Mouse (Mus musculus) CH12F3 (cell line): Measurements from ENCODE around the gene Gm20388.
"Not testable (repeated sequence)": the region's sequence is repeated elsewhere in the genome, so short reads cannot be mapped to it uniquely, and the experiment has no call there.

Experiments used
- in situ Hi-C: fragments of 300-500 bp; cut with MboI; formaldehyde crosslinking; loops from 2 replicates; pipeline ENCODE4 v1.14.3; 2020; ENCODE audit warnings: low sequenced_read_pairs

Gm20388 gene

DNA sequence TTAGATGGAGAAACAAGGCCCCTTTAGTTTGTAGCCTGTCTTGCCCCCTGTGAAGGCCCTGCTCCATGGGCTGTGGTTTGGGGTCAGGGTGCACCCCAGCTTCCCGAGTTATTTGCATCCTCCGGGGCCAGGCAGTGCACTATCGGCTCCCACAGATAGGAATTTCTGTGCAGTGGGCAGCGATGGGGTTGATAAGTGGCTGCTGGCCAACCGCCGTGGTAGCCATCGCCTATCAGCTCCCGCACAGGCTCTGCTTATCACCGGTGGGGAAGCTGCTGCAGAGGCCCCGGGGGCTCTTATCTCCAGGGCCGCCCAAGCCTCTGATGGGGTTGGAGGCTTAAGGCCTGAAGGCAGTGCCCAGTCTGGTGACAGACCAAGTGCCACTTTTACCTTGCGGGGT lies 2398.6 kb downstream of the Gm20388 start:
- in situ Hi-C loops, result no loop called here

DNA sequence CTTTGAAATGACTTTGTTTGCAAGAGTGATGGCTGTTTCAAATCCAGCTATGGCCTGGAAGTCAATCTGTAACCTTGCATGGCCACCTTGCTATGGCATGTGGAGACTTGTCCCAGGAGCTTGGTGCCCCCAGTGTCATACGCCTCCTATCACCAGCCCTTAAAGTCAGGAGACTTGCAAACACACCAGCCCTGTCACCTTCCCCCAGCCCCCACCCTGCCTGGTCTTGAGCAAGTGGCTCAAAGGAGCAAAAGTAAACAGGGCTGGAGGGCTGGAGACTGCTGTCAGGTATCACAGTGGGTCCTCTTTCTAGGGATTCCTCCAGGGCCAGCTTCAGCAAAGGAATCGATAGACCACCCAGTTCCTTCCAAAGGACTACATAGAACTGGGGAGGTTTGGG lies 2400.5 kb downstream of the Gm20388 start:
- in situ Hi-C loops, result no loop called here

DNA sequence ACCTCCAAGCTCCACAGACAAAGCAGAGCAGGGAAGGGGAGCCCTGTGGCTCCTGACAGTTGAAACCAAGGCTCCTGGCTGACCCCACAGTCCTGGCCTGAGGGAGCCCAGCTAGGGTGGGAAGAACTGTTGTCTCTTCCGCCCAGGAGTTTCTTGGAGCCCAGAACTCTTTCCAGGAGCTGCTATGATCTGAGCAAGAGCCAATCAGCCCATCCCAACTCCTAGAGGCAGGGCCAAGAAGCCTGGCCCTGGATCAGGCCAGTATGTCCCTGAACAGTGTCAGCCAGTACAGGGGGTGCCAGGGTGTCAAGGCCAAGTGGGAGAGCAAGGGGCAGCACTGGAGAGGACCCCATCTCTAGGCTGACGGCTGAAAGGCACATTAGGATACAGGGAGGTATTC lies 2401.9 kb downstream of the Gm20388 start:
- in situ Hi-C loops, result no loop called here

DNA sequence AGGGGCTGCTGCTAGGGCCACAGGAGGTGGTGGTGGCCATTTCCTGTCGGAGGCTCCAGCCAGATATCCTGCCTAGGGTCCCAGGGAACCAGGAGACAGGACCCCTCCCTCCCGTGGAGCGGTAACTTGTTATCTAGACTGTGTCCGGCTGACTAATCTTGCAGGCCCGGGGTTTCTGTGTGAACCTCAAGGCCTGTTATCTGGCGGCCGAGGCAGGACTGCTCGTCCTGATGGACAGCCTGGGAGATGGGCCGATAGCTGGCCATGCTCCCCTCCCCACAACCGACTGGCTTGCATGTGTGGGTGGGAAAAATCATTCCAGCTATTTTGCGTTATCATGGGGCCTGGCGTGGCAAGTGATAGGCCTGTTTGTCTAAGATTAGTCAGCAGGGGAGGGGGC lies 2402.7 kb downstream of the Gm20388 start:
- in situ Hi-C loops, result no loop called here

DNA sequence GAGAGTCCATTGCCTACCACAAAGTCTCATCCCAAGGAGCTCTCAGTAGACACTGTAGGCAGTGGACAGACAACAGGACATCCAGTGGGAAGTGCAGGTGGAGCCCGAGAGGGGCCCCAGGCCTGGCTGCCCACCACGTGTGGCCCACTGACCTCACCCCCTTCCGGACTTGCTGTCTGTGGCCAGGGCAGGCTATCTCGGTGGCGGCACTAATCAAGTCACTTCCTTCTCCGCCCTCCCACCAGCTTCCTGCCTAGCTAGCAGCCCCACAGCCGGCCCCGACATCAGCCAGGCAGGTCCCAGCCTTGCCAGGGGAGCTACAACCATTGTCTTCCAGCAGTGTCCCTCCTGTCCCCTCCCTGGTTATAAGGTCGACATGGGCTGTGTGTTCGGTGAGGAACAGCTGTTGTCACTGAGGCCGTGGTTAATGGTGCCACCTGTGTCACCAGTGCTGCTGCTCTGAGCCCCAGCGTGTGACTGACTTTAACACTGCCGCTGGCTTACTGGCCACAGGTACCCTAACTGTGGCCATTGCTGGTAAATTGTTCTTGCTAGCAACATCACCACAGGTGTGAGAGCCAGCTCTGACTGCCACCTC lies 2404.4 kb downstream of the Gm20388 start:
- in situ Hi-C loops, result no loop called here

DNA sequence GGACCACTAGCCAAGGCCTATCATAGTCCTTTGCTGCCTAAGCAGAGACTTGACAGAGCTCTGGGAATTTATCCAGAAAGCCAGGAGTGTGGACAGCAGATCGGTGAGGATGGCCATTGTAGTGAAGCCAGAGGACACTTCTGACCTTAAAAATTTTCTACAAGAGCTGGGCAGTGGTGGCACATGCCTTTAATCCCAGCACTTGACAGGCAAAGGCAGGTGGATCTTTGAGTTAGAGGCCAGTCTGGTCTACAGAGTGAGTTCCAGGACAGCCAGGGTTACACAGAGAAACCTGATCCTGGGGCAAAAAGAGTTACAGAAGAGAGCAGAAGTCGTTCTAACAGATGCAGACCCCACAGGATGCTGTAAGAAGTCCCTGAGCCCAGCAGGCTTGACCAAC lies 2405.8 kb downstream of the Gm20388 start:
- in situ Hi-C loops, result no loop called here

DNA sequence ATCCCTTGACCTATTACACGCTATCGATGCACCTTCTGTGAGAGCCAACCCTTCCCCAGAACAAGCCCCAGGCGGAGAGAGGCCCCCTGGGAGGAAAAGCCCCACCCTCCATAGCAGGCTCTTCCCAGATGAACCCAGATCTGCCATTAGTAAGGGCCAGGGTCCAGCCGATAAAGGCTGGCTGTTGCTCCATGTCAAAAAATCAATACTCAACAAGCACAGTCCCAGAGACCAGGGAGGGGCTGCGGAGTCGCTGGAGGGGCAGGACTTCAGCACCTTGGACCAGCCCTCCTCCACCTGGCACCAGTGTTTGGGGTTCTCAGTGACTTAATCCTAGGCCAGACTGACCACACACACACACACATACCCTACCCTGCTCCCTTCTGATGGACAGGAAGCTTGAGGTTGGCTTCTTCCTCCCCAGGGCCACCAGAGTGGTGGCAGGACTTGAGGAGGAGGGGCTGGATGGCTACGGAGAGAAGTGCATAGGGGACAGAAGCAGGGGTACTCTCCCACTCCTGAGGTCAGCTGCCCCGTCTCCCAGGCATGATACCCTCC lies 2407.4 kb downstream of the Gm20388 start:
- in situ Hi-C loops, result no loop called here

DNA sequence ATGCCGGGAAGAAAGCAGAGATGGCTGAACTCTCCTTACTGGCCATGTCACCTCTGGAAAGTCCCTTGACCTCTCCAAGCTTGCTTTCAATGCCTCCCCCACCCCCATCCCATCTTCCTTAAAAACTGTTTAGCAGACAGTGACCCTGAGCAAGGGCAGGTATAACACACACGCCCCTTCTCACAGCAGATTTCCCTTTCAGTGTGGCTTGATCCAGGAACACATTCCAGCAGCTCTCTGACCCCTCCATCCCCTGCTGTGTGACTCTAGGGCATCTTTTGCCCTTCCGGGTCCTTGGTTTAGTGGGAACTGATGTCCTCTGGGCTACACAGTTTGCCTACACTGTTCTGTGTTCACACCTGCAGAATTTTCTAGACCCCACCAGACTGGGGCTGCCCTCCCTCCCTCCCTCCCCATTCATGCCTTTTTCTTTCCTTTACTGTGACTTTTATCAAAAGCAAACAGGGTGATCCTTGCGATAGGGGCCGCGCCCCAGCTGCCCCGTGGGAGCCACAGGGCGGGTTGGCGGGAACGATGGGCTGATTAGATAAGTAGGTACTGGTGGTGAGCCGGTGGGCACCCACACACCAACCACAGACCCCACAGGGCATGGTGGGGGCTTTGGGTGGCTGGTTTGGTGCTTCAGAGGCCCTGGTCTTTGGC lies 2408.5 kb downstream of the Gm20388 start:
- in situ Hi-C loops, result no loop called here

DNA sequence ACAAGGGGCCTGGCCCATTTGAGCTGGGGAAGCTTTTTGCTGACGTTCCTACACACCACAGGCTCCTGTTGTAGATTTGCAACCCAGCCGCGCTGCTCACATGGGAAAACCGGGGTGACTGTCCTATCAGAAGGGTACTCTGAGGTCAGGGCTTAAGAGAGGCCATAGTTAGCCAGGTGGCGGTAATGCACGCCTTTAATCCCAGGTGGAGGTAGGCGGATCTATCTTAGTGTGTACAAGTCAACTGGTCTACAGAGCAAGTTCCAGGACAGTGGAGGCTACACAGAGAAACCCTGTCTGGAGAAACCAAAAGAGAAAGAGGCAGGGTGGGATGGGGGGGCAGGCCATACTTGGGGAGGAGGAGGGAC lies 2409.1 kb downstream of the Gm20388 start:
- in situ Hi-C loops, result no loop called here

DNA sequence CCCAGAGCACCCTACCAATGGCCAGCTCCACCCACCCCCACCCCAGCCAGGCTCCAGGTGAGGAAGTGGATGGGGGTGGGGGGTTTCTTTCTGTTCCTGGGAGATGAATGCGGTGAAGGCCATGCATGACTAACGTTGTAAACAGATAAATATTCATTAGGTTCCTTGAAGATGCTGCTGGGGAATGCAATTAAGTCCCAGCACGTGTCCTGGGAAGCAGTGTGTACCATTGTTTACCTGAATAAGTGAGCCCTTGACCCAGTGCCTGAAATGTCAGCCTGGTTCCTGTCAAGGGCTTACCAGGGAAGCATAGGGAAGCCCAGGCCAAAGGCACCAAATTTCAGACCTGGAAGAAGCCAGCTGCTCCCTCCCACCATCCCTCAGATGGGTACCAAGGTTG lies 2409.9 kb downstream of the Gm20388 start:
- in situ Hi-C loops, result no loop called here

DNA sequence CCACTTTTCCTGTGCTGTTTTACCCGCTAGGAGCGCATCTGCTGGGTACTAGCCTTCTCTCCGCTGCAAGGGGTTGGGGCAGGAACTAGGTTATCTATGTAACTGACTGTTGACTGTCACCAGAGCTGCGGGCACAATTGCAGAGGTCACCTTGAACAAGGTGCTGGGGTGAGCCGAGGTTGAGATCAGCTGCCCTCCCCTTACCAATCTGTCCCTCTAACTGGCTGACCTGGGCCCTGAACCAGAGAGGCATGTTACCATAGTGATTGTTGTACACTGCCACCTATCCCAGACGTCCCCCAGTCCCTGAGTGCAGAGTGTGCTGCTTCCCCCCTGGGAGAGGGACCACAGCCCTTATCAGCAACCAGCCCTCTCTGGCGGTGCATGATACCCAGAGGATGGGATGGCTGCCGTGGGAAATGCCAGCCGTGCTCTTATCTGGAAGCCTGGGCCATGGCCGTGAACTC lies 2410.8 kb downstream of the Gm20388 start:
- in situ Hi-C loops, result no loop called here

DNA sequence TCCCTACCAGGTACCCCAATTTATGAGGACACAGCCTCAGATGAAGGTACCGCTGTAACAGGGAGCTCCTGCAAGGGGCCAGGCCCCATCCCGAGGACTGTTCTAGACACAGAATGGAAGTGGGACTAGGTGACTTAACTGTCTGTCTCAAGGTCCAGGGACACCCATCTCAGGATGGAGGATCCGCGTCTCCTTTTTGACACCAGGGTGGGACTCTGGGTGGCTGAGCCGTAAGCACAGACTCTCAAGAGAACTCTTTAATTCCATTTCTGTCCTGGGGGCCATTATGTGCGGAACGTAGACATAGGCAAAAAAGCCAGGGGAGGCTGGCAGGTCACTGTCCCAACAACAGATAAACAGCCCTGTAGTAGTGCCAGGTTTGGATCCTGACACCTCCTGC lies 2411.5 kb downstream of the Gm20388 start:
- in situ Hi-C loops, result no loop called here

DNA sequence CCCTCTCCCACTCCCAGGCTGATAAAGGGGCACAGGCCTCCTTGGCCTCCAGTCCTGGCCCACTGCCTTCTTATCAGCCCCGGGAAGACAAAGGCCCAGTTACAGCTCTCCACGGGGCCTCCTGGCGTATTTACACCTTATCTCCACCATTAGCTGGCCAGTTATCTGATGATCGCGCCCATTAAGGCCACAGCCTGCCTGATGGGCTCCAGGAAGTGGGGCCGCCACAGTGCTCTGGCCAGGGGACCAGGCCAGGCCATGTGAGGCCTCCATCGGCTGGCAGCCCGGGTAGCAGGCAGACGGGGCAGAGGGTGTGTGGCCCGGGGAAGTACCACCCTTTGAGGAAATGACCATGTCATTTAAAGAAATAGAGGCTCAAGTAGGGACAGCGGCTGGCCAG lies 2412.2 kb downstream of the Gm20388 start:
- in situ Hi-C loops, result no loop called here

DNA sequence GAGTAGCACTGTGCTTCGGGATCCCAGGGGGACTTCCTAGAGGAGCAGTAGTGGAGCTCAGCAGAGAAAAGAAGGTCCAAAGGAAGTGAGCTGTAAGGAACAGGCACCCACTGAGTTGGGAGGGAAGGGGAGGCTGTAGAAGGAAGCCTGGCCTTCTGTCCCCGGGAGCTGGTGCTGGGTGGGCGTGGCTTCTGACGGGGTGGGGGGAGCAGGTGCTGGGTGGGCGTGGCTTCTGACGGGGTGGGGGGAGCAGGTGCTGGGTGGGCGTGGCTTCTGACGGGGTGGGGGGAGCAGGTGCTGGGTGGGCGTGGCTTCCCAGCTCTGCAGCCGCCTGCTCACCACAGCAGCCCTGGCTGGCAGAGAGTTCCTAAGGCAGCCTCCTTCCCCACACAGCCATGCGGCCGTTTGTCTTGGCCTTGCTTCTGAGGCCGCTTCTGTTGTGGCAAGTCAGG lies 2413.3 kb downstream of the Gm20388 start:
- in situ Hi-C loops, result not testable (repeated sequence)

DNA sequence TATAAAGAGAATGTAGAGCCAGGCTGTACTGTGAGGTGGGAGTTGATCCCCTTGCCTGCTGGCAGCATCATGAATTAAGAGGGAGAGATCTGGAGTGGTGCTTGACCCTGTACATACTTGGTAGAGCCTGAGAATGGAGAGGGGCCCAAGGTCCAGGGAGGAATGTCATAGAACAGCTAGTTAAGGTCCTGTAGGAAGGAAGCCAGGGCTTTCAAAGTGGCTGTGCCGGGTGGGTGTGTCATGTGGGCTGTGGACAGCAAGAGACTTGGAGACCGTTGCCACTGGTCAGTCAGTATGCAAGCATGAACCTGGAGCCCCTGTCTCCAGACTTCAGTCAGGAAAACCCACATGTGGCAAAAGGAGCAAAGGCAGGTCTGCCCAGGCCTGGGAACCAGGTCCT lies 2414.6 kb downstream of the Gm20388 start:
- in situ Hi-C loops, result no loop called here

DNA sequence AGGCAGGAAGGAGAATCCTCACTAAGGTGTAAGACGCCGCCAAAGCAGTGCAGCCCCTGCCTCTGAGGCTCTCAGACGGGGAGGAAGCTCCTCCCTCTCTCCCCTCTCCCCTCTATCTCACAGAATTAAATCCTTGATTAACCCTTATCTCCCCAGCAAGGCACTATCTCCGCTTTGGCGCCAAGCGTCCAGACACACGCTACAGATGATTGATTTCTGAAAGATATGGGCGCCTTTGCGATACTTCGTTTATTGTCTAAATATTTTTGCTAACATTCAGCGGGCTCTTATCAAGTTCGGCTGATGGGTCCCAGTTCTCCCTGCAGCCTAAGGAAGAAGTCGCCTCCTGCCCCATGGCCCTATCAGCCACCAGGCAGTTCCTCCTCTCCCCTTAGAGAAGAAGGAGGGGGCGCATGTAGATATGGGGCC lies 2415.5 kb downstream of the Gm20388 start:
- in situ Hi-C loops, result no loop called here

DNA sequence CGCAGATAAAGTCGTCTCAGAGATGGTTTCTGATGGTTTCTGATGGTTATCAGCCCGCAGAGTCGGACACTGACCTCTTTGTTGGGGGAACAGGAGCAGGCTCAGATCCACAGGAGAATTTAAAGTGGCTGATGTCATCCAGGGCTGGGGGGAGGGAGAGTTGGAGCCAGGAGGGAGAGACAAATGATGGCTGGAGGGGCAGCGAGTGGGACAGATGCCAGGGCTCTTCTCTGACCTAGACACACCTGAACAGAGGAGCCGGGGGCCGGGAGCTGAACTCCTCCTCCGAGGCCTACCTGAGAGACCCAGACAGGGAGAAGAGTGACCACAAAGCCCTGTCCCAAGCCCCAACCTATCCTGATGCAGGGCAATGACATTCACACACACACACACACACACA lies 2418.4 kb downstream of the Gm20388 start:
- in situ Hi-C loops, result no loop called here

DNA sequence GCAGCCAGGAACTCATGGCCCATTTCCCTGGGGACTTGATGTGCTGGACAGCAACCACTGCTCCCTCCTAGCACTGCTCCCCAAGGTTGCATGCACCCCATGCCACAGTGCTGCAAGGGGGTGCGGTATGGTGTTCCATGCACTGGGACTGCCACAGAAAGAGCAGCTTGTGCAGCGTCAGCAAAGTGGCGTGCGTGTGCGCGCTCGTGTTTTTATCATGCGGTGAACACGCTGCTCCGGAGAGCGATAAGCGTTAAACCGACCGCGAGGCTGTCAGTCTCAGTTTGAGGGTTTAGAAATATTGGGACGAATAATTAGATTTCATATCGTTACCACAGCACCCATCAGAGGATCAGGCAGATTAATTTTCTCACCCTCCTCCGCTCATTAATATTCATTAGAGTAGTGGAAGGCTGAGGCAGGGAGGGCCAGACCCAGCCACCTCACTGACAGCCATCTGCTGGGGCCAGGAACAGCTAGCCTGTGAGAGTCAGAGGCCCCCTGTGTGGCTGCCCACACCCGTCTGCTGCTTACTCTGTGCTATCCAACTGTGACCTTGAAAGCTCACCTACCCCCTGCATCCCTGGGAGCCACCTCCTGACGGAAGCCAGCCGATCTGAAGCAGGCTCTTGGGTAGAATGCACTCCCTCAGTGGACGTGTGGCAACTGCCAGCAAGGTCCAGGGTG lies 2419.1 kb downstream of the Gm20388 start:
- in situ Hi-C loops, result loop anchor here (5.0 kb wide), 1 partner anchor 52 kb away; no protein-coding TSS in a partner anchor

DNA sequence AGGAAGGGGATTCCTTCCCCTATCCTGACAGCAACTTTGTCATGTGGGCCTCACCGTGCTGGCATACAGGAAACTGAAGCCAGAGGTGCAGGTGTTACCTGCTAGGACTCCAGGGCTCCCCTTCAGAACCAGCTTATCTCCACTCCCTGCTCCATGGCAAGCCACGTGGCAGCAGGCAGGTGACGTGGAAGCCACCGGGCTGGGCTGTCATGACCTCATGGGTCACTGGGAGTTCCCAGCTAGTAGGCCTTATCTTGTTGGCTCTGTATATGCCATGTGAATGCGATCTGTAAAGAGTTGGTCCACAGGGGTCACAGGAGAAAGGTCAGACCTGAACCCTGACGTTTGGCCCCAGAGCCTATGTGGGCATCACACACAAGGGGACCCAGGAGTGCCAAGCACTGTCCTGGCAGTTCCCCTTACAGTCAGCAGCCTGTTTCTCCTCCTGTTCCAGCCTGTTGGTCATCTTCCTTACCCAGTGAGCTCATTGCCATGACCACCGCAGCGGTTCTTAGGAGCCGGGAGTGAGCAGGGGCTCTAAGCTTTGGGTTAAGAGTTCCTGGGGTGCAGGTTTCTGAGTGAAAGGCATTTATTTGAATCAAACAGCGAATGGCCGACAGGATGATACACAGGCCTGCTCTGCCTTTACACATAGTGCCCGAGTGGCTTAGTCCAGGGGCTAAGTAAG lies 2419.9 kb downstream of the Gm20388 start:
- in situ Hi-C loops, result loop anchor here (5.0 kb wide), 1 partner anchor 53 kb away; no protein-coding TSS in a partner anchor

DNA sequence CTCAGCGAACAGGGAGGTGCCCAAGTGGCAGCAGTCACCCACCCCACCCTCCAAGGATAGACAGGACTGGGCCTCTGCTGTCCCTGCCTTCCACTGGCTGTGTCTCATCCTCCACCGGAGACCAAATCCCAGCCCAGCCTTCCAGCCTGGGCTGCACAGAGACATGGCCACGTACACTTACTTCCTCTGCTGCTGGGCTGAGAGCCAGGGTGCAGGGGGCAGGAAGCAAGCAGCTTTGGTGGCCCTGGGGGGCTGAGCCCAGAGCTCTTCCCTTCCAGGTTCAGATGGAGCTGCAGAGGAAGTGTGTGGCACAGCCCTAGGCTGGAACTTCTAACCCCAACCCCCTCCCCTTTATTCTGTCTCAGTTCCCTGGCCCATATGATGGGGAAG lies 2420.5 kb downstream of the Gm20388 start:
- in situ Hi-C loops, result loop anchor here (5.0 kb wide), 1 partner anchor 54 kb away; no protein-coding TSS in a partner anchor
